Mouse (Mus musculus): ENCODE measurements at regions not wholly inside any gene's neighbourhood (a gene's known extent, or its start where the extent isn't known, plus 50 kb on each side); places are given as distances from the start of the nearest gene placed in this dataset.
"Not testable (repeated sequence)": the region's sequence is repeated elsewhere in the genome, so short reads cannot be mapped to it uniquely, and the experiment has no call there.

- WGBS: 88% methylated on average over 3 of the region's 3 CpGs
- ATAC-seq: no peak
- Histone ChIP-seq H3K9me3 (replicated peaks; ENCODE audit: control insufficient read depth, low read length, poor library complexity, severe bottlenecking) (peaks cover 4% of the 10 kb centered on the region; the same call in 1 of the 2 replicates), H3K27ac (ENCODE audit: low read length) (no peak overlapping the region), H3K4me1 (ENCODE audit: control insufficient read depth, insufficient read depth, low read length) (no peaks in the 10 kb centered on the region), H3K27me3 (ENCODE audit: control insufficient read depth, insufficient read depth, low read depth, low read length) (no peaks in the 10 kb centered on the region), H3K4me2 (ENCODE audit: low read length) (no peak overlapping the region), H3K4me3 (ENCODE audit: low read depth, low read length) (no peak overlapping the region), H3K36me3 (ENCODE audit: control insufficient read depth, insufficient read depth, low read length) (no peaks in the 10 kb centered on the region), H3K9ac (ENCODE audit: low read depth, low read length) (no peak overlapping the region)
Measured at GRCm38 (mm10) chr15:11489116-11489515, 89.7 kb upstream of the Tars start.

- 79% methylated on average over 5 of the region's 5 CpGs for WGBS
- H3K27ac ChIP-seq (ENCODE audit: low read length): no peak overlapping the region
- no peak overlapping the region for H3K4me2 ChIP-seq (ENCODE audit: low read length)
- no peak overlapping the region for H3K4me3 ChIP-seq (ENCODE audit: low read depth, low read length)
- no peaks in the 10 kb centered on the region for H3K4me1 ChIP-seq (ENCODE audit: control insufficient read depth, insufficient read depth, low read length)
- no peaks in the 10 kb centered on the region for H3K27me3 ChIP-seq (ENCODE audit: control insufficient read depth, insufficient read depth, low read depth, low read length)
- no peaks in the 10 kb centered on the region for H3K36me3 ChIP-seq (ENCODE audit: control insufficient read depth, insufficient read depth, low read length)
- no peak for ATAC-seq
- no peaks in the 10 kb centered on the region for H3K9me3 ChIP-seq (replicated peaks; ENCODE audit: control insufficient read depth, low read length, poor library complexity, severe bottlenecking)
- H3K9ac ChIP-seq (ENCODE audit: low read depth, low read length): no peak overlapping the region
Measured at GRCm38 (mm10) chr15:11487268-11487783, 87.9 kb upstream of the Tars start.

DNA sequence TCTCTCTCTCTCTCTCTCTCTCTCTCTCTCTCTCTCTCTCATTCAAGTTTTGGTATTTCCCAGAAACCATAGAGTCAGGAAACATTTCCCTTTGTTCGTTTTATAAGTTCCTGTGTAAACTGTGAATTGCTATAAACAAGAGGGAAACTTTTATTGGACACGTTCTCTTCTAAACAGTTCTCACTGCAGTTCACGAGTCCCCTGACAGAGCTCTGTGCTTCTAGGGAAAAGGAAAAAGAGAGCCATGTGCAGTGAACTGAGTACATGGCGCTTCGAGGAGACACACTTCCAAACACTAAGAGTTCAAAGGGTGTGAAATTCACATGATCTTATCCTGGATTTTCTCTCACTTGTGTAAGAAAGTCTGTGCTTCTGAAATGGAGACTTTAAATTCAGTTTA lies 84.5 kb upstream of the Tars start:
- WGBS: 78% methylated on average over 5 of the region's 5 CpGs
- Histone ChIP-seq H3K27me3 (ENCODE audit: control insufficient read depth, insufficient read depth, low read depth, low read length) (no peaks in the 10 kb centered on the region), H3K9me3 (replicated peaks; ENCODE audit: control insufficient read depth, low read length, poor library complexity, severe bottlenecking) (no peaks in the 10 kb centered on the region), H3K36me3 (ENCODE audit: control insufficient read depth, insufficient read depth, low read length) (no peaks in the 10 kb centered on the region), H3K4me3 (ENCODE audit: low read depth, low read length) (no peak overlapping the region), H3K27ac (ENCODE audit: low read length) (no peak overlapping the region), H3K4me1 (ENCODE audit: control insufficient read depth, insufficient read depth, low read length) (no peaks in the 10 kb centered on the region), H3K4me2 (ENCODE audit: low read length) (no peak overlapping the region), H3K9ac (ENCODE audit: low read depth, low read length) (no peak overlapping the region)
- no peak for ATAC-seq

DNA sequence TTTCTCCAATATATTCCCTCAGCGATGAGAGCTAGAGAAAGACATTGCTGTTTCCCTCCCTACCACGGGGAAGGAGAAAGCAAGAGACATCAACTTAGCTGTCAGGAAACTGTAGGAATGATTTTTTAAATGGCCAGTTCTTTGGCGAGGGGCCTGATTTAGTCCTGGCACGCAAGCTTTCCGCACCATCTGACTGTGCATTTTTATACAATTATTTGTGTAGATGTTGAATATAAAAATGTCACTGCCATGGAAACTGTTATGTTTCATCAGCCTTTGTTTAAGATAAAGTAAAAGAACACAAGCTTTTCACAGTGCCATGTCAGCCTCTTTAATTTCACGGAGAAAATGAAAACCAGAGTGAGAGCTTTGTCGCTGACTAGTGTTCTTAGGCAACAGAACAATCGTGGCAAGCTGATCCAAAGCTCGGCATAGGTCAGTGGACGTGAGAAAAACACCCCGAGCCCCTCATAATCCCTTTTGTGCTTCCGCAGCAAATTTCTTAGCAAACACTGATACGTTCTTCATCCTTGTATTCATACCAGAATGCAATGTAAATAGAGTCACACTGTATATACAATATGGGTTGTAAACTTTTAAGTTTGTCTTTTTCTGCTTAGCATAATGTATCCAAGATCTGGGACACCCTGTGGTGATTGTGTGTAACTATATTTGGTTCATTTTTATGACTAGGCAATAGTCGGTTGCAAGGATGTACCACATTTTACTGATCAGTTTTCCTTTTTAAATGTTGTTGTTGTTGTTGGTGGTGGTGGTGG lies 79.9 kb upstream of the Tars start:
- no peak overlapping the region for H3K9ac ChIP-seq (ENCODE audit: low read depth, low read length)
- 28% methylated on average over 14 of the region's 14 CpGs for WGBS
- ATAC-seq: no peak
- H3K27ac ChIP-seq (ENCODE audit: low read length): no peak overlapping the region
- peak overlapping the region; percentile 20 for H3K4me2 ChIP-seq (ENCODE audit: low read length)
- no peak overlapping the region for H3K4me3 ChIP-seq (ENCODE audit: low read depth, low read length)
- no peaks in the 10 kb centered on the region for H3K4me1 ChIP-seq (ENCODE audit: control insufficient read depth, insufficient read depth, low read length)
- no peaks in the 10 kb centered on the region for H3K9me3 ChIP-seq (replicated peaks; ENCODE audit: control insufficient read depth, low read length, poor library complexity, severe bottlenecking)
- no peaks in the 10 kb centered on the region for H3K36me3 ChIP-seq (ENCODE audit: control insufficient read depth, insufficient read depth, low read length)
- H3K27me3 ChIP-seq (ENCODE audit: control insufficient read depth, insufficient read depth, low read depth, low read length): no peaks in the 10 kb centered on the region

DNA sequence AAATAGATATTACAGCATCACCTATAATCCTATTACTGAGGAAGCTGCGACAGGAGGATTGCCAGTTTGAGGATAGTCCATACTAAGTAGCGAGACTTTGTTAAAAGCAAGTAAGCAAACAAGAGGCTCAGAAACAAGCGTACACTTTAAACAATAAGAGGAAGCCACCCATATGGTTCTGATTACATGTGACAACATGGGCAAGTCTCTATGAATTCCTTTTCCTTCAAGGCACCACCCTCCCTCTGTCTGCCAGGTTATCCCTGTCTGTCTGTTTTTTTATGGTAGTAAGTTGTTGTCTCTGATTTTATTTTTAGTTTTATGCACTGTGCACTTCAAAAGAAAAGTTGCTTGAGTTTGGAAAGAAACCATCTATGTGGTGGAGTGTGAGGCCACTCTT lies 76.8 kb upstream of the Tars start:
- Histone ChIP-seq H3K4me1 (ENCODE audit: control insufficient read depth, insufficient read depth, low read length) (no peaks in the 10 kb centered on the region), H3K4me3 (ENCODE audit: low read depth, low read length) (no peak overlapping the region), H3K27me3 (ENCODE audit: control insufficient read depth, insufficient read depth, low read depth, low read length) (no peaks in the 10 kb centered on the region), H3K27ac (ENCODE audit: low read length) (no peak overlapping the region), H3K4me2 (ENCODE audit: low read length) (no peak overlapping the region), H3K9me3 (replicated peaks; ENCODE audit: control insufficient read depth, low read length, poor library complexity, severe bottlenecking) (no peaks in the 10 kb centered on the region), H3K9ac (ENCODE audit: low read depth, low read length) (no peak overlapping the region), H3K36me3 (ENCODE audit: control insufficient read depth, insufficient read depth, low read length) (no peaks in the 10 kb centered on the region)
- 78% methylated on average over 3 of the region's 3 CpGs for WGBS
- ATAC-seq: no peak

DNA sequence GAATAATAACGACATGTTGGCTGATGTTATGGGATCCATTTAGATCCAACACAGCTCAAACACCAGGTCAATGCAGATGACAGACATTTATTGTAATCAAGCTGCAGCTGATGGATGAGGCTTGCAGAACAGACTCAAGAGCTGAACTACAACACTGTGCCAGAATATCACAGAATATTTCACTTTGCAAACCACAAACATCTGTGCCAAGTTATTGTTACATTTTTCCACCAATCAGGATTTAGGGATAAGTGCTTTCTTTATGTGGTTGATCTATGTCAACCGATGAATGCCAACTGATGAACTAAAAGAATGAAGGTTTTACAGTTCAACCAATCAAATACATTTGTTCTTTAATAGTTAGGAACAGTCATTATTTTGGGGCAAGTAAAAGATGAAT lies 63.9 kb upstream of the Tars start:
- H3K36me3 ChIP-seq (ENCODE audit: control insufficient read depth, insufficient read depth, low read length): no peaks in the 10 kb centered on the region
- no peak overlapping the region for H3K4me3 ChIP-seq (ENCODE audit: low read depth, low read length)
- no peaks in the 10 kb centered on the region for H3K4me1 ChIP-seq (ENCODE audit: control insufficient read depth, insufficient read depth, low read length)
- no peak overlapping the region for H3K4me2 ChIP-seq (ENCODE audit: low read length)
- H3K27me3 ChIP-seq (ENCODE audit: control insufficient read depth, insufficient read depth, low read depth, low read length): no peaks in the 10 kb centered on the region
- no peak overlapping the region for H3K9ac ChIP-seq (ENCODE audit: low read depth, low read length)
- H3K27ac ChIP-seq (ENCODE audit: low read length): no peak overlapping the region
- 94% methylated on average over 2 of the region's 2 CpGs for WGBS
- ATAC-seq: no peak
- H3K9me3 ChIP-seq (replicated peaks; ENCODE audit: control insufficient read depth, low read length, poor library complexity, severe bottlenecking): no peaks in the 10 kb centered on the region

GRCm38 (mm10) chr15:11461575-11461974 lies 62.1 kb upstream of the Tars start:
- not testable (repeated sequence) for H3K27ac ChIP-seq (ENCODE audit: low read length); H3K4me2 ChIP-seq (ENCODE audit: low read length); H3K9ac ChIP-seq (ENCODE audit: low read depth, low read length); H3K36me3 ChIP-seq (ENCODE audit: control insufficient read depth, insufficient read depth, low read length); H3K4me1 ChIP-seq (ENCODE audit: control insufficient read depth, insufficient read depth, low read length); H3K4me3 ChIP-seq (ENCODE audit: low read depth, low read length); H3K27me3 ChIP-seq (ENCODE audit: control insufficient read depth, insufficient read depth, low read depth, low read length); ATAC-seq; H3K9me3 ChIP-seq (replicated peaks; ENCODE audit: control insufficient read depth, low read length, poor library complexity, severe bottlenecking)
- 15% methylated on average over 2 of the region's 2 CpGs for whole genome bisulfite sequencing

- no peaks in the 10 kb centered on the region for H3K4me1 ChIP-seq (ENCODE audit: control insufficient read depth, insufficient read depth, low read length)
- no peaks in the 10 kb centered on the region for H3K9me3 ChIP-seq (replicated peaks; ENCODE audit: control insufficient read depth, low read length, poor library complexity, severe bottlenecking)
- WGBS: 89% methylated on average over 2 of the region's 2 CpGs
- H3K9ac ChIP-seq (ENCODE audit: low read depth, low read length): no peak overlapping the region
- H3K4me2 ChIP-seq (ENCODE audit: low read length): no peak overlapping the region
- ATAC-seq: no peak
- no peaks in the 10 kb centered on the region for H3K36me3 ChIP-seq (ENCODE audit: control insufficient read depth, insufficient read depth, low read length)
- no peak overlapping the region for H3K27ac ChIP-seq (ENCODE audit: low read length)
- no peaks in the 10 kb centered on the region for H3K27me3 ChIP-seq (ENCODE audit: control insufficient read depth, insufficient read depth, low read depth, low read length)
- H3K4me3 ChIP-seq (ENCODE audit: low read depth, low read length): no peak overlapping the region
Measured at GRCm38 (mm10) chr15:11459306-11459705, 59.8 kb upstream of the Tars start.

DNA sequence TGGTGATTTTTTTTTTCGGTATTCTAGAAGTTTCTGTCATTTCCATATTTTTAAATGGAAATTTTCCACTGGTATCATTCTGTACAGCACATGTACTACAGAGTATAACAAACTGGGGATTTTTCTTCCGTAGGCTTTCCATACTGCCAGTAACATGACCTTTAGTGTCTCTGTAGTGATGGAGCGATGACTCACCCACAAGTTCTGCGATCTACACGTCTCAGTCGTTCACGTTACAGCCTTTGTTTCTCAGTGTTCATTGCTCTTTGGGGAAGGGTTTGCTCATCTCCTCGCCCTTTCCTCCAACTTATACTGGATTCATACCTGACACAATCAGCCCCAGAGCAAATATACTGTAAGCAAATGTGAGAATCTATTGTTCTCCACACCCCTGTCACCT lies 57.8 kb upstream of the Tars start:
- WGBS: 85% methylated on average over 8 of the region's 8 CpGs
- ATAC-seq: no peak
- H3K36me3 ChIP-seq (ENCODE audit: control insufficient read depth, insufficient read depth, low read length): no peaks in the 10 kb centered on the region

More for the DNA sequence above, 57.8 kb upstream of the Tars start:
- Histone ChIP-seq H3K9me3 (replicated peaks; ENCODE audit: control insufficient read depth, low read length, poor library complexity, severe bottlenecking) (no peaks in the 10 kb centered on the region), H3K4me2 (ENCODE audit: low read length) (no peak overlapping the region), H3K27ac (ENCODE audit: low read length) (no peak overlapping the region), H3K4me3 (ENCODE audit: low read depth, low read length) (no peak overlapping the region), H3K9ac (ENCODE audit: low read depth, low read length) (no peak overlapping the region), H3K4me1 (ENCODE audit: control insufficient read depth, insufficient read depth, low read length) (no peaks in the 10 kb centered on the region), H3K27me3 (ENCODE audit: control insufficient read depth, insufficient read depth, low read depth, low read length) (no peaks in the 10 kb centered on the region)

Data from midbrain, embryonic 16.5 days (tissue).